Mouse (Mus musculus) CH12.LX (cell line): ENCODE measurements around the gene Spn.

Source experiments
- BHLHE40 ChIP-seq: IDR thresholded peaks from 2 replicates; pipeline ENCODE4 v1.6.1; 2011; ENCODE audit warnings: mild to moderate bottlenecking, low read depth, low read length, improper control_type of control experiment
- CTCF ChIP-seq, 2 experiments: IDR thresholded peaks in 1 of 2; conservative IDR thresholded peaks in 1 of 2; 2 replicates each; pipeline ENCODE4 v1.5.1; 2011 to 2012; ENCODE audit warnings: low read depth in 2 of 2, low read length in 2 of 2, improper control_type of control experiment in 1 of 2, inconsistent platforms in 1 of 2, mild to moderate bottlenecking in 1 of 2, moderate library complexity in 1 of 2
- EP300 ChIP-seq: IDR thresholded peaks from 2 replicates; pipeline ENCODE4 v1.6.1; 2011; ENCODE audit warnings: low read length, improper control_type of control experiment
- JUND ChIP-seq: conservative IDR thresholded peaks from 2 replicates; pipeline ENCODE4 v1.6.1; 2011; ENCODE audit warnings: low read depth, low read length, improper control_type of control experiment
- MEF2A ChIP-seq: IDR thresholded peaks from 2 replicates; pipeline ENCODE4 v1.6.1; 2014; ENCODE audit warnings: low read depth, mild to moderate bottlenecking, inconsistent platforms, low read length, improper control_type of control experiment, borderline replicate concordance
- MYC ChIP-seq: IDR thresholded peaks from 2 replicates; pipeline ENCODE4 v1.6.1; 2011; ENCODE audit warnings: low read depth, mild to moderate bottlenecking, improper control_type of control experiment, low read length
- POLR2A ChIP-seq: IDR thresholded peaks from 2 replicates; pipeline ENCODE4 v1.6.1; 2011; ENCODE audit warnings: low read depth, mild to moderate bottlenecking, improper control_type of control experiment, low read length
- RCOR1 ChIP-seq: conservative IDR thresholded peaks from 2 replicates; pipeline ENCODE4 v1.6.1; 2012; ENCODE audit warnings: low read depth, mild to moderate bottlenecking, inconsistent platforms, low read length, improper control_type of control experiment
- SIN3A ChIP-seq: IDR thresholded peaks from 2 replicates; pipeline ENCODE4 v1.6.1; 2012; ENCODE audit warnings: low read length, improper control_type of control experiment, inconsistent platforms
- TCF12 ChIP-seq: IDR thresholded peaks from 2 replicates; pipeline ENCODE4 v1.6.1; 2014; ENCODE audit warnings: low read depth, mild to moderate bottlenecking, inconsistent platforms, low read length, improper control_type of control experiment
- USF1 ChIP-seq: IDR thresholded peaks from 2 replicates; pipeline ENCODE4 v1.6.1; 2014; ENCODE audit warnings: low read depth, mild to moderate bottlenecking, inconsistent platforms, low read length, improper control_type of control experiment

DNA sequence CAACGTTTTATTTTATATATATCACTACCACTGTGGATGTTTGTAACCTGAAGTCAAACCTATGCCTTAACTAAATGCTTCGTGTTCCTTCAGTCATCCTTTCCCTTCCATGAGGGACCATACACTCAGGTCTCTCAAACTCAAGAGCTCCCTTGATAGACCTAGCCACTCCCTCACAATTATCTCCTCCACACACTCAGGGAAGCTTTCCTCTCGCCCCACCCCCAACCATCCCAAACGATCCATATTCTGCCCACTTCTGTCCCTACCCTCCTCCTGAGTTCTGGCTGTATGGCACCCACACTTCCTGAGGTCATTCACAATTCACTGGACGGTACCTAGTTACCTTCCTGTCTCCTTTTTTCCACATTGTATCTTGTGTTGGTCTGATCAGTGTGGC, 39.1 kb downstream of the Spn start:
- no peak for TF ChIP-seq BHLHE40
- TF ChIP-seq EP300 = no peak
- no peak for TF ChIP-seq USF1
- TF ChIP-seq SIN3A = no peak
- TF ChIP-seq TCF12 = no peak
- TF ChIP-seq CTCF (conservative IDR thresholded peaks at IDR 0.05 in 1 of 2, IDR thresholded peaks at IDR 0.05 in 1 of 2; ENCODE audit: low read depth in 2 of 2, low read length in 2 of 2) = no peak
- no peak for TF ChIP-seq POLR2A
- no peak for TF ChIP-seq MYC
- TF ChIP-seq RCOR1 = no peak
- no peak for TF ChIP-seq MEF2A
- no peak for TF ChIP-seq JUND
